Comparison of ENCODE assay signal across 1 mouse cellular context in the genomic region with DNA sequence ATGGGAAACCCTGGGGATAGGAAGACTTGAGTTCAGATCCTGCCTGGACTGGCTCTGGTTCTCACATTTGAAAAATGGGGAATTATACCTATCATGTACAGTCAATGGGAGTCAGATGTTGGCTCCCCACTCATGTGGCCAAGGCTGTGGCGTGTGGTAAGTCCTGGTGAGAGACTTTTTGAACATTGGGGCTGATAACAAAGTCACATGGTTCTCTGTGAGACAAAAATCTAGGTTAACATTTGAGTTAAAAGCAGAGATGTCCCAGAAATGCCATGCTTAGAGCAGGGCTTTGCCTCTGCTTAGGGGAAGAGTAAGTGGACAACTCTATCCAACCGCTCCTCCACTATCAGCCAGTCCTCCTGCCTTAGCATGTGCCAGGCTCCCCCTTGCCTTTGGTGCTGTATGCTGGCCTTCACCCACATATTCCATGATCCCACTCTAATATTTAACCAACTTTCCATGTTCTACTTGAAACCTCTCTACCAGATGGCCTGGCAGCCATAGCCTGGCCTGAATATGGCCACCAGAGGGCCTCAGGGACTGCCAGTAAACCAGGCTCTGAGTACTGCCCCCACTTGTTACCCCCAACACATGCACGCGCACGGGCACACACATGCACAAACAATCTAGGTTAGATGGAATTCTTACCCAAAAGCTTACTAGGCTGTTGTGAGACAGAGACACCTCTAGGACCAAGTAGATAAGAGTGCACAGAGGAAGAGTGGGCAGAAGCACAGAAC.
TF ChIP-seq lines count a peak whose summit lies in the region.

No protein-coding gene starts in this region.

TF ChIP-seq in MEL, 35 proteins besides CTCF, POLR2A, EP300 and RAD21 (continued from another document):
- no peak for TF ChIP-seq ELF1 (IDR thresholded peaks at IDR 0.05; ENCODE audit: low read depth, low read length)
- TF ChIP-seq USF1 (IDR thresholded peaks at IDR 0.05; ENCODE audit: low read depth, low read length) = peak; percentile 59; the same call in 1 of the 2 replicates
- TF ChIP-seq BHLHE40 (IDR thresholded peaks at IDR 0.05; ENCODE audit: borderline replicate concordance, low read depth, low read length) = no peak
- TF ChIP-seq MYB (IDR thresholded peaks at IDR 0.05; ENCODE audit: low read depth, low read length) = no peak
- no peak for TF ChIP-seq GATA1 (IDR thresholded peaks at IDR 0.05; ENCODE audit: low read depth, low read length)
- 0 out of 2 replicates have a peak, but pooled peaks have one; percentile 13 for TF ChIP-seq SIN3A (IDR thresholded peaks at IDR 0.05; ENCODE audit: low read length)
- no peak for TF ChIP-seq MAZ (IDR thresholded peaks at IDR 0.05; ENCODE audit: low read depth, low read length)
- TF ChIP-seq MEF2A (IDR thresholded peaks at IDR 0.05; ENCODE audit: extremely low read depth, insufficient replicate concordance, low read depth, low read length, poor library complexity, severe bottlenecking) = no peak
- TF ChIP-seq TCF12 (IDR thresholded peaks at IDR 0.05; ENCODE audit: low read depth, low read length) = no peak
- no peak for TF ChIP-seq HCFC1 (IDR thresholded peaks at IDR 0.05; ENCODE audit: low read depth, low read length)
TF ChIP-seq in MEL: peak in this region for 5.
